Mouse (Mus musculus) midbrain, postnatal 0 days (tissue): Measurements from ENCODE around the gene Dthd1. TPM values are rescaled to one million over a fixed set of nuclear protein-coding genes. Genes with fewer than 3 reads are reported as not detected.

Source experiments
- ATAC-seq: fragments of 200-750 bp; cut with Nextera tagmentation; 2 replicates; pipeline ENCODE4 v1.8.0; 2017; ENCODE audit warnings: moderate number of reproducible peaks, mild to moderate bottlenecking, moderate TSS enrichment, moderate library complexity; ENCODE audit not compliant: low FRiP score
- DNase-seq: peaks from one replicate; pipeline ENCODE4 v3.0.0-alpha.2; 2015; ENCODE audit warnings: low spot score
- H3K27ac ChIP-seq: fragments of 300-500 bp; sonication (generic); 2 replicates; pipeline ENCODE4 v1.5.1; 2014; ENCODE audit warnings: low read depth, mild to moderate bottlenecking, low read length, mixed read lengths
- H3K27me3 ChIP-seq: fragments of 300-500 bp; sonication (generic); 2 replicates; pipeline ENCODE4 v1.6.1; 2014; ENCODE audit warnings: low read length, control low read depth, mixed read lengths; ENCODE audit not compliant: insufficient read depth
- H3K36me3 ChIP-seq: fragments of 300-500 bp; sonication (generic); 2 replicates; pipeline ENCODE4 v1.6.1; 2014; ENCODE audit warnings: low read length, control low read depth, mixed read lengths; ENCODE audit not compliant: insufficient read depth
- H3K4me1 ChIP-seq: fragments of 300-500 bp; sonication (generic); 2 replicates; pipeline ENCODE4 v1.6.1; 2014; ENCODE audit warnings: mild to moderate bottlenecking, control low read depth, antibody characterized with exemption, low read length, mixed read lengths; ENCODE audit not compliant: insufficient read depth
- H3K4me2 ChIP-seq: fragments of 300-500 bp; sonication (generic); 2 replicates; pipeline ENCODE4 v1.6.1; 2014; ENCODE audit warnings: low read depth, mild to moderate bottlenecking, low read length, mixed read lengths; ENCODE audit not compliant: poor library complexity, severe bottlenecking
- H3K4me3 ChIP-seq: fragments of 300-500 bp; sonication (generic); 2 replicates; pipeline ENCODE4 v1.5.1; 2014; ENCODE audit warnings: low read depth, mild to moderate bottlenecking, low read length, moderate library complexity
- H3K9ac ChIP-seq: fragments of 300-500 bp; sonication (generic); replicated peaks from 2 replicates; pipeline ENCODE4 v1.6.1; 2014; ENCODE audit warnings: mild to moderate bottlenecking, low read length, moderate library complexity, mixed read lengths; ENCODE audit not compliant: poor library complexity, severe bottlenecking
- H3K9me3 ChIP-seq: fragments of 300-500 bp; sonication (generic); 2 replicates; pipeline ENCODE4 v1.6.1; 2016; ENCODE audit warnings: low read length, control low read depth
- CTCF ChIP-seq: IDR thresholded peaks from 2 replicates; pipeline ENCODE4 v1.5.1; 2016; ENCODE audit warnings: antibody characterized with exemption, mild to moderate bottlenecking
- WGBS: fragments of 180-500 bp; shearing (Covaris S2); extraction: QIAGEN DNeasy Blood & Tissue Kit; methylation state at CpG from one replicate; pipeline ENCODE4 v1.1.7; 2014; 5-methylcytosine and 5-hydroxymethylcytosine counted together
- polyA plus RNA-seq: library from polyadenylated mRNA; unstranded; fragments of >200 nt; fragmentation: Nextera tagmentation; extraction: Ambion mirVana; gene quantifications from 2 replicates; pipeline ENCODE4 v1.2.1, GENCODE M21; 2015
- total RNA-seq: library from RNA; depleted of rRNA; stranded (reverse); fragments of >200 nt; gene quantifications from 2 replicates; pipeline ENCODE4 v1.2.3, GENCODE M21; 2014; rRNA removed

Gene Dthd1
- total and polyA plus RNA-seq, 2 experiments from 2014 or later, result 0.11 TPM; not detected in 1

DNA sequence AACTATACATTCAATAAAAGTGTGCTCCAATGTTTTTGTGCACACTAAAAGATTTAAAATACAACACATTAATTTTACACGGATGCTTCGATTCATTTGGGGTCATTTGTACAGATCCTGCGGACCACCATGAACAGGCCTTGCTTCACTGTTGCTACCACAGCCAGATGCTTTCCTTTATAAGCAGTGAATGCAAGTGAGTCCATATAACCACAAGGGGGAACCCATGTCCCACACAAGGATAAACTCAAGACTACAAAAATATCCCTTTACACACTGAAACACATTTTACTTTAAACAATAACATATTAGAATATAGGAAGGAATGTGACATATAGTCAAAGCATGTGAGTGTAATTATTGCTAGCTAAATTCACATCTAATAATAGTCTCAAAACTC, 81.7 kb downstream of the Dthd1 start:
- peak; percentile 92 for TF ChIP-seq CTCF
- no peaks in the 10 kb centered on the region for H3K4me1 ChIP-seq
- no peaks in the 10 kb centered on the region for H3K9me3 ChIP-seq
- 65% methylated on average over 3 of the region's 3 CpGs for WGBS
- H3K27me3 ChIP-seq, result no peaks in the 10 kb centered on the region
- H3K36me3 ChIP-seq, result no peaks in the 10 kb centered on the region
- ATAC-seq (peak; percentile 65; the same call in 1 of the 2 replicates), DNase-seq (peak; percentile 80)
- H3K4me2 ChIP-seq, result no peak overlapping the region
- no peak overlapping the region for H3K4me3 ChIP-seq
- no peak overlapping the region for H3K9ac ChIP-seq
- H3K27ac ChIP-seq, result no peak overlapping the region

DNA sequence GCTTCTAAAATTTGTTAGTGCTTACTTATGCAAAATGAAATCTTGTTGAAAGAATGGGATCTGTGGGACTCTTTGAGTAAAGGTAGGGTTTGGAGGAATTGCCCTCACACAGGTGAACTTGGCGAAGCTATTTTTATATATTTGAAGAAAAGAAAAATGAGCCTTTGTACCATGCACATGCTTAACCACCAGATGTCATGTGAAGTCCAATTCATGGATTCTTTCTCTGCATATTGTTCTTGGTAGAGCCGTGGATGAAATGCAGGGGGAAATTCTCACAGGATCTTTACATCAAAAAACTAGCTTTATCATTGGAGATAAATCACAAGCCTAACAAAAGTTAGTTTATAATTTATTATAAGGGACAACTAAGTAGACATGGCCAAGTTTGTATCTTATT, 93.3 kb downstream of the Dthd1 start:
- Histone ChIP-seq H3K9ac (no peak overlapping the region), H3K4me3 (no peak overlapping the region), H3K4me1 (no peaks in the 10 kb centered on the region), H3K4me2 (no peak overlapping the region), H3K9me3 (no peaks in the 10 kb centered on the region), H3K36me3 (no peaks in the 10 kb centered on the region), H3K27ac (no peak overlapping the region), H3K27me3 (no peaks in the 10 kb centered on the region)
- DNase-seq, result peak; percentile 53
- ATAC-seq, result 0 out of 2 replicates have a peak, but pooled peaks have one; percentile 47
- TF ChIP-seq CTCF, result peak; percentile 81
- 65% methylated on average over 2 of the region's 2 CpGs for WGBS

DNA sequence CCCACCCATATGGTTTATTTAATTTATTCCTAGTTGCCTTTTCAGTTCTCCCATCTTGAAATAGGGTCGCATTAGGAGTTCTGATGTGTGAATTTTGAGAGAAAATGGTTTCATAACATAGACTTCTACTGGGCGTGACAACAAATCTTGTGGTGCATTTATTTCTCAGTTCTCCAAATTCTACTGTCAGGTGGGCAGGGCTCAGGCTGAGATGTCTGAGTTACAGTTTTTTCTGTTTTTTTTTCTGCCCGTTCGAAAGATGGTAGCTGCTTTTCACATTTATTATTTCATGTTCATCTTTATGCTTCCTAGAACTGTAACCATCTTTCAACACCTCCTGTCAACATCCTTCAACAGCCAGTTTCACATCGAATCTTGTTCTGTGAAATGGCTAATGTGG, 95.5 kb downstream of the Dthd1 start:
- Histone ChIP-seq H3K9ac (no peak overlapping the region), H3K27ac (no peak overlapping the region), H3K4me3 (no peak overlapping the region), H3K27me3 (no peaks in the 10 kb centered on the region), H3K36me3 (no peaks in the 10 kb centered on the region), H3K9me3 (no peaks in the 10 kb centered on the region), H3K4me1 (no peaks in the 10 kb centered on the region), H3K4me2 (no peak overlapping the region)
- no peak for DNase-seq
- ATAC-seq, result no peak
- no peak for TF ChIP-seq CTCF
- 88% methylated on average over 5 of the region's 5 CpGs for WGBS

DNA sequence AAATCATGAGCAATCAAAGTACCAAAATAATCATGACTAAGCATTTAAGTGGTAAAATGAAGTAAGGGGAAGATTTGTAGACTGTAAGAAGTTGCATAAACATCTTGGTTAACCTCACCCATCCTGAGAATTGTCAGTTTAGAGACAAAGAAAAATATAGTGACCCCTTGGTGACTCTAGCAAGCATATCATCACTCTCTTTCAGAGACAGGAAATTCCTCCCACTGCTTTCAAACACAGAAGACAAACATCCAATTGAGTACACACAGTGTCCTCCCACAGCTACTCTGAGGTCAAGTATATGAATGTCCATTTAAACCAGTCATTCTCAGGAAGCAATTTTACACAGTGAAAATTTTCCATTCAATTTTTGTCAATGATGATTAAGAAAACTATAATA, 111.0 kb downstream of the Dthd1 start:
- Histone ChIP-seq H3K4me2 (no peak overlapping the region), H3K27ac (no peak overlapping the region), H3K4me3 (no peak overlapping the region), H3K9ac (no peak overlapping the region), H3K9me3 (no peaks in the 10 kb centered on the region), H3K4me1 (no peaks in the 10 kb centered on the region), H3K36me3 (no peaks in the 10 kb centered on the region), H3K27me3 (no peaks in the 10 kb centered on the region)
- no peak for TF ChIP-seq CTCF
- ATAC-seq (no peak), DNase-seq (no peak)

Other genes starting within 250 kb of the Dthd1 start
- gene Arap2, start 47.7 kb upstream of the Dthd1 start, total RNA-seq, result 16.7 and 18.7 TPM in 2 replicates
- gene Arap2, start 47.7 kb upstream of the Dthd1 start, polyA plus RNA-seq, result 9.5 and 10.8 TPM in 2 replicates